Mouse (Mus musculus) lung, postnatal 36 days (tissue): Measurements from ENCODE around the gene Cemip2.

Experiments used
- DNase-seq: peaks from one replicate; pipeline ENCODE4 v3.0.0; 2022; ENCODE audit warnings: mixed read lengths

Gene Cemip2

GRCm38 (mm10) chr19:21816260-21816659 lies 38.1 kb downstream of the Cemip2 start:
- no peak for DNase-seq

- peak; percentile 20 for DNase-seq
Observed at GRCm38 (mm10) chr19:21818021-21818725, 40.0 kb downstream of the Cemip2 start.

- DNase-seq: no peak
Observed at GRCm38 (mm10) chr19:21819585-21819984, 41.4 kb downstream of the Cemip2 start.

- DNase-seq: no peak
Observed at GRCm38 (mm10) chr19:21820126-21820525, 42.0 kb downstream of the Cemip2 start.

GRCm38 (mm10) chr19:21821877-21822276 lies 43.7 kb downstream of the Cemip2 start:
- DNase-seq: peak; percentile 57

- no peak for DNase-seq
Observed at GRCm38 (mm10) chr19:21824146-21824545, 46.0 kb downstream of the Cemip2 start.

- DNase-seq: no peak
Observed at GRCm38 (mm10) chr19:21825128-21825885, 47.2 kb downstream of the Cemip2 start.

- peak; percentile 22 for DNase-seq
Observed at GRCm38 (mm10) chr19:21833416-21833992, 55.4 kb downstream of the Cemip2 start.

GRCm38 (mm10) chr19:21834952-21835351 lies 56.8 kb downstream of the Cemip2 start:
- DNase-seq: no peak

GRCm38 (mm10) chr19:21850721-21851120 lies 72.6 kb downstream of the Cemip2 start:
- DNase-seq: no peak

GRCm38 (mm10) chr19:21854526-21855228 lies 76.5 kb downstream of the Cemip2 start:
- DNase-seq: no peak

GRCm38 (mm10) chr19:21855421-21856128 lies 77.4 kb downstream of the Cemip2 start:
- DNase-seq: no peak

- peak; percentile 63 for DNase-seq
Observed at GRCm38 (mm10) chr19:21858846-21859521, 80.8 kb downstream of the Cemip2 start.

GRCm38 (mm10) chr19:21860132-21860531 lies 82.0 kb downstream of the Cemip2 start:
- peak; percentile 46 for DNase-seq

GRCm38 (mm10) chr19:21860894-21861293 lies 82.8 kb downstream of the Cemip2 start:
- no peak for DNase-seq

GRCm38 (mm10) chr19:21862289-21862990 lies 84.3 kb downstream of the Cemip2 start:
- DNase-seq: peak; percentile 23

GRCm38 (mm10) chr19:21862991-21863931 lies 85.1 kb downstream of the Cemip2 start:
- no peak for DNase-seq

GRCm38 (mm10) chr19:21865242-21866055 lies 87.3 kb downstream of the Cemip2 start:
- DNase-seq: no peak

- no peak for DNase-seq
Observed at GRCm38 (mm10) chr19:21866094-21866493, 88.0 kb downstream of the Cemip2 start.
